Mouse (Mus musculus) heart, embryonic 11.5 days (tissue): ENCODE results near the gene Ndufs7. TPM values are rescaled to one million over a fixed set of nuclear protein-coding genes. Genes with fewer than 3 reads are reported as not detected.

Experiments used
- ATAC-seq: fragments of 200-750 bp; cut with Nextera tagmentation; replicated peaks from 2 replicates; pipeline ENCODE4 v1.8.0; 2017; ENCODE audit warnings: moderate library complexity; ENCODE audit not compliant: insufficient number of reproducible peaks, low FRiP score, low TSS enrichment
- H3K27ac ChIP-seq: fragments of 300-500 bp; sonication (generic); 2 replicates; pipeline ENCODE4 v1.5.1; 2014; ENCODE audit warnings: mild to moderate bottlenecking, low read depth, low read length
- H3K27me3 ChIP-seq: fragments of 300-500 bp; sonication (generic); 2 replicates; pipeline ENCODE4 v1.6.1; 2014; ENCODE audit warnings: mild to moderate bottlenecking, low read length, mixed read lengths; ENCODE audit not compliant: control insufficient read depth, insufficient read depth
- H3K36me3 ChIP-seq: fragments of 300-500 bp; sonication (generic); 2 replicates; pipeline ENCODE4 v1.6.1; 2014; ENCODE audit warnings: mild to moderate bottlenecking, low read length, moderate library complexity, mixed read lengths; ENCODE audit not compliant: control insufficient read depth, insufficient read depth
- H3K4me1 ChIP-seq: fragments of 300-500 bp; sonication (generic); 2 replicates; pipeline ENCODE4 v1.6.1; 2014; ENCODE audit warnings: low read length; ENCODE audit not compliant: control insufficient read depth, insufficient read depth
- H3K4me2 ChIP-seq: fragments of 300-500 bp; sonication (generic); 2 replicates; pipeline ENCODE4 v1.6.1; 2014; ENCODE audit warnings: mild to moderate bottlenecking, moderate library complexity
- H3K4me3 ChIP-seq: fragments of 300-500 bp; sonication (generic); 2 replicates; pipeline ENCODE4 v1.5.1; 2014; ENCODE audit warnings: low read depth, low read length
- H3K9ac ChIP-seq: fragments of 300-500 bp; sonication (generic); 2 replicates; pipeline ENCODE4 v1.6.1; 2014; ENCODE audit warnings: mild to moderate bottlenecking, low read depth, low read length, moderate library complexity
- H3K9me3 ChIP-seq: fragments of 300-500 bp; sonication (generic); replicated peaks from 2 replicates; pipeline ENCODE4 v1.6.1; 2016; ENCODE audit warnings: low read length; ENCODE audit not compliant: control insufficient read depth
- WGBS: fragments of 180-500 bp; shearing (Covaris S2); extraction: QIAGEN DNeasy Blood & Tissue Kit; methylation state at CpG from one replicate; pipeline ENCODE4 v1.1.7; 2014; ENCODE audit not compliant: insufficient replicate concordance; 5-methylcytosine and 5-hydroxymethylcytosine counted together
- microRNA-seq: library from miRNA; unstranded; fragments of <30 nt; microRNA quantifications from one replicate; pipeline ENCODE4, GENCODE M21; 2016; ENCODE audit warnings: borderline number of aligned reads
- polyA plus RNA-seq: library from polyadenylated mRNA; unstranded; fragments of >200 nt; fragmentation: Nextera tagmentation; extraction: Ambion mirVana; gene quantifications from 2 replicates; pipeline ENCODE4 v1.2.1, GENCODE M21; 2014

Ndufs7 gene
- polyA plus RNA-seq, 1 experiment from 2014 or later: 499 TPM

GRCm38 (mm10) chr10:80304458-80304857 is 55.5 kb downstream of the Ndufs7 start:
- H3K4me1 ChIP-seq: peaks cover 6% of the 10 kb centered on the region; the same call in 1 of the 2 replicates
- peak overlapping the region; percentile 2; the same call in 1 of the 2 replicates for H3K4me3 ChIP-seq
- H3K36me3 ChIP-seq: no peaks in the 10 kb centered on the region
- no peak overlapping the region for H3K27ac ChIP-seq
- no peak for ATAC-seq
- H3K4me2 ChIP-seq: peak overlapping the region; percentile 30; the same call in 1 of the 2 replicates
- H3K27me3 ChIP-seq: peaks cover 74% of the 10 kb centered on the region
- H3K9ac ChIP-seq: no peak overlapping the region
- no peaks in the 10 kb centered on the region for H3K9me3 ChIP-seq
- WGBS: 15% methylated on average over 12 of the region's 12 CpGs

GRCm38 (mm10) chr10:80304862-80305261 is 55.9 kb downstream of the Ndufs7 start:
- H3K4me3 ChIP-seq: peak overlapping the region; percentile 2; the same call in 1 of the 2 replicates
- no peaks in the 10 kb centered on the region for H3K9me3 ChIP-seq
- H3K36me3 ChIP-seq: no peaks in the 10 kb centered on the region
- H3K4me1 ChIP-seq: peaks cover 6% of the 10 kb centered on the region; the same call in 1 of the 2 replicates
- H3K27me3 ChIP-seq: peaks cover 71% of the 10 kb centered on the region
- no peak; the same call in 1 of the 2 replicates for ATAC-seq
- peak overlapping the region; percentile 30; the same call in 1 of the 2 replicates for H3K4me2 ChIP-seq
- no peak overlapping the region for H3K27ac ChIP-seq
- H3K9ac ChIP-seq: no peak overlapping the region
- 6% methylated on average over 25 of the region's 25 CpGs for WGBS

Small RNAs within 50 kb of the gene (microRNA-seq; reads per million reads assigned to microRNA genes)
- 0.68 reads per million, percentile 4 among the genes with 10 or more reads in this experiment for gene Mir6911

Other genes starting within 250 kb of the Ndufs7 start
- gene Arhgap45, start 232.5 kb upstream of the Ndufs7 start, polyA plus RNA-seq: 6.2 and 7.5 TPM in 2 replicates
- gene Polr2e, start 209.3 kb upstream of the Ndufs7 start, polyA plus RNA-seq: 160 and 182 TPM in 2 replicates
- gene Gpx4, start 202.0 kb upstream of the Ndufs7 start, polyA plus RNA-seq: 711 and 729 TPM in 2 replicates
- gene Sbno2, start 143.6 kb upstream of the Ndufs7 start, polyA plus RNA-seq: 8.4 and 9.6 TPM in 2 replicates
- 16.5 and 20.0 TPM in 2 replicates for gene Stk11, start 133.3 kb upstream of the Ndufs7 start, polyA plus RNA-seq
- 772 and 785 TPM in 2 replicates for gene Atp5d, start 110.5 kb upstream of the Ndufs7 start, polyA plus RNA-seq
- 2.5 and 2.7 TPM in 2 replicates for gene Cbarp, start 108.3 kb upstream of the Ndufs7 start, polyA plus RNA-seq
- 29.5 and 31.9 TPM in 2 replicates for gene Midn, start 100.8 kb upstream of the Ndufs7 start, polyA plus RNA-seq
- gene Cirbp, start 83.1 kb upstream of the Ndufs7 start, polyA plus RNA-seq: 49.1 and 52.7 TPM in 2 replicates
- 9.6 and 12.4 TPM in 2 replicates for gene 1600002K03Rik, start 76.2 kb upstream of the Ndufs7 start, polyA plus RNA-seq
- gene Efna2, start 69.6 kb upstream of the Ndufs7 start, polyA plus RNA-seq: 13.9 and 14.8 TPM in 2 replicates
- gene Mum1, start 22.7 kb upstream of the Ndufs7 start, polyA plus RNA-seq: 34.6 and 38.2 TPM in 2 replicates
- 57.2 and 59.0 TPM in 2 replicates for gene Gamt, start 11.9 kb downstream of the Ndufs7 start, polyA plus RNA-seq
- 28.4 and 29.9 TPM in 2 replicates for gene Dazap1, start 12.4 kb downstream of the Ndufs7 start, polyA plus RNA-seq
- 702 and 828 TPM in 2 replicates for gene Rps15, start 43.3 kb downstream of the Ndufs7 start, polyA plus RNA-seq
- gene Apc2, start 46.9 kb downstream of the Ndufs7 start, polyA plus RNA-seq: 0.55 and 0.69 TPM in 2 replicates
- gene 2310011J03Rik, start 71.4 kb downstream of the Ndufs7 start, polyA plus RNA-seq: 29.7 and 31.0 TPM in 2 replicates
- 0.77 and 1.6 TPM in 2 replicates for gene Pcsk4, start 80.4 kb downstream of the Ndufs7 start, polyA plus RNA-seq
- 4.9 and 7.3 TPM in 2 replicates for gene Reep6, start 80.8 kb downstream of the Ndufs7 start, polyA plus RNA-seq
- 2.4 and 3.7 TPM in 2 replicates for gene Adamtsl5, start 99.3 kb downstream of the Ndufs7 start, polyA plus RNA-seq
- gene Plk5, start 107.3 kb downstream of the Ndufs7 start, polyA plus RNA-seq: not detected in 2 replicates
- gene Mex3d, start 138.5 kb downstream of the Ndufs7 start, polyA plus RNA-seq: 4.0 and 6.4 TPM in 2 replicates
- gene Mbd3, start 150.4 kb downstream of the Ndufs7 start, polyA plus RNA-seq: 151 and 171 TPM in 2 replicates
- gene Uqcr11, start 157.7 kb downstream of the Ndufs7 start, polyA plus RNA-seq: 1,161 and 1,177 TPM in 2 replicates
- gene Tcf3, start 184.5 kb downstream of the Ndufs7 start, polyA plus RNA-seq: 66.1 and 69.8 TPM in 2 replicates
- 0.04 TPM in 1 of 2 replicates, not detected in the other for gene Onecut3, start 245.7 kb downstream of the Ndufs7 start, polyA plus RNA-seq